Mouse (Mus musculus): ENCODE data around the gene Dlx1.

- TF ChIP-seq CTCF (IDR thresholded peaks at IDR 0.05; ENCODE audit: insufficient read depth, low read length) (no peak), POLR2A (IDR thresholded peaks at IDR 0.05; ENCODE audit: borderline replicate concordance, extremely low read depth, low read depth, low read length) (no peak)
Observed at GRCm38 (mm10) chr2:71493161-71493683, 34.7 kb upstream of the Dlx1 start.

All from lung, adult 2 months (tissue).